Mouse (Mus musculus) CH12.LX (cell line): ENCODE results near the gene Gm9999.

ENCODE experiments used
- CTCF ChIP-seq, 2 experiments: IDR thresholded peaks in 1 of 2; conservative IDR thresholded peaks in 1 of 2; 2 replicates each; pipeline ENCODE4 v1.5.1; 2011 to 2012; ENCODE audit warnings: low read depth in 2 of 2, low read length in 2 of 2, improper control_type of control experiment in 1 of 2, inconsistent platforms in 1 of 2, mild to moderate bottlenecking in 1 of 2, moderate library complexity in 1 of 2
- E2F4 ChIP-seq: IDR thresholded peaks from 2 replicates; pipeline ENCODE4 v1.6.1; 2011; ENCODE audit warnings: low read depth, low read length, improper control_type of control experiment; ENCODE audit not compliant: insufficient replicate concordance
- ELF1 ChIP-seq: IDR thresholded peaks from 2 replicates; pipeline ENCODE4 v1.6.1; 2014; ENCODE audit warnings: low read depth, mild to moderate bottlenecking, inconsistent platforms, low read length, improper control_type of control experiment
- EP300 ChIP-seq: IDR thresholded peaks from 2 replicates; pipeline ENCODE4 v1.6.1; 2011; ENCODE audit warnings: low read length, improper control_type of control experiment
- GABPA ChIP-seq: IDR thresholded peaks from 2 replicates; pipeline ENCODE4 v1.6.1; 2012; ENCODE audit warnings: low read depth, low read length, improper control_type of control experiment, inconsistent platforms; ENCODE audit not compliant: insufficient replicate concordance
- KAT2A ChIP-seq: IDR thresholded peaks from 2 replicates; pipeline ENCODE4 v1.6.1; 2012; ENCODE audit warnings: low read length, improper control_type of control experiment, inconsistent platforms; ENCODE audit not compliant: insufficient replicate concordance
- MAZ ChIP-seq: IDR thresholded peaks from 2 replicates; pipeline ENCODE4 v1.6.1; 2012; ENCODE audit warnings: low read depth, mild to moderate bottlenecking, inconsistent platforms, low read length, improper control_type of control experiment, moderate library complexity
- MXI1 ChIP-seq: IDR thresholded peaks from 2 replicates; pipeline ENCODE4 v1.6.1; 2011; ENCODE audit warnings: mild to moderate bottlenecking, low read depth, low read length, improper control_type of control experiment
- MYC ChIP-seq: IDR thresholded peaks from 2 replicates; pipeline ENCODE4 v1.6.1; 2011; ENCODE audit warnings: low read depth, mild to moderate bottlenecking, improper control_type of control experiment, low read length
- POLR2A ChIP-seq: IDR thresholded peaks from 2 replicates; pipeline ENCODE4 v1.6.1; 2011; ENCODE audit warnings: low read depth, mild to moderate bottlenecking, improper control_type of control experiment, low read length
- RAD21 ChIP-seq: IDR thresholded peaks from 2 replicates; pipeline ENCODE4 v1.6.1; 2011; ENCODE audit warnings: low read depth, mild to moderate bottlenecking, low read length, improper control_type of control experiment, moderate library complexity
- TCF12 ChIP-seq: IDR thresholded peaks from 2 replicates; pipeline ENCODE4 v1.6.1; 2014; ENCODE audit warnings: low read depth, mild to moderate bottlenecking, inconsistent platforms, low read length, improper control_type of control experiment
- ZMIZ1 ChIP-seq: IDR thresholded peaks from 2 replicates; pipeline ENCODE4 v1.6.1; 2012; ENCODE audit warnings: low read depth, mild to moderate bottlenecking, inconsistent platforms, low read length, improper control_type of control experiment

DNA sequence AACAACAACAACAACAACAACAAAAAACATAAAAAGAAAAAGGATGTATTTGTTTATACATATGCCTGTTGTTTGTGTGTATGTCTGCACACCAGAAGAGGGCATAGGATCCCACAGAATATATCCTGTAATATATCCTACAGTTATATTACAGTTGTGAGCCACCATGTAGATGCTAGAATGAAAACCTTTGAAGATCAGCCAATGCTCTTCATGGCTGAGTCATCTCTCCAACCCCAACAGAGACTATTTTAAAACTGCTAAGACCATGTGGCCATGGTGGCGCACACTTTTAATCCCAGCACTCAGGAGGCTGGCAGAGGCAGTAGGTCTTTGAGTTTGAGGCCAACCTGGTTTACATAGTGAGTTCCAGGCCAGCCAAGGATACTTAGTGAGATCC is 44.1 kb downstream of the Gm9999 start:
- TF ChIP-seq CTCF (conservative IDR thresholded peaks at IDR 0.05 in 1 of 2, IDR thresholded peaks at IDR 0.05 in 1 of 2; ENCODE audit: low read depth in 2 of 2, low read length in 2 of 2): no peak; a peak in 1 of 4 replicates
- TF ChIP-seq MYC: no peak
- TF ChIP-seq KAT2A: no peak
- TF ChIP-seq MXI1: no peak
- peak; percentile 27 for TF ChIP-seq RAD21
- no peak for TF ChIP-seq E2F4
- no peak for TF ChIP-seq POLR2A
- TF ChIP-seq ZMIZ1: no peak
- no peak for TF ChIP-seq EP300
- no peak for TF ChIP-seq TCF12
- TF ChIP-seq GABPA: no peak
- no peak for TF ChIP-seq ELF1
- no peak for TF ChIP-seq MAZ
